Mouse (Mus musculus): ENCODE results near the gene Ilf3.

- TF ChIP-seq POLR2A (IDR thresholded peaks at IDR 0.05; ENCODE audit: borderline replicate concordance, insufficient read depth, low read length) = no peak
- no peak for TF ChIP-seq CTCF (IDR thresholded peaks at IDR 0.05; ENCODE audit: borderline replicate concordance, insufficient read depth, low read depth, low read length)
Measured at GRCm38 (mm10) chr9:21435777-21436635, 68.3 kb downstream of the Ilf3 start.
